Mouse (Mus musculus) heart, adult 2 months (tissue): ENCODE data around the gene Tm9sf3. TPM values are rescaled to one million over a fixed set of nuclear protein-coding genes. Genes with fewer than 3 reads are reported as not detected.

Experiments
- DNase-seq, 2 experiments: peaks; one replicate each; pipeline ENCODE4 v3.0.0; 2021
- H3K27ac ChIP-seq: fragments of 200-600 bp; 2 replicates; pipeline ENCODE4 v1.8.1; 2022
- H3K27me3 ChIP-seq: fragments of 200-500 bp; 2 replicates; pipeline ENCODE4 v1.6.1; 2012; ENCODE audit warnings: mild to moderate bottlenecking, low read length, inconsistent platforms, mixed read lengths; ENCODE audit not compliant: control insufficient read depth, insufficient read depth
- H3K36me3 ChIP-seq: fragments of 200-500 bp; 2 replicates; pipeline ENCODE4 v1.6.1; 2012; ENCODE audit warnings: low read length, inconsistent platforms; ENCODE audit not compliant: control insufficient read depth, insufficient read depth
- H3K4me1 ChIP-seq: fragments of 200-500 bp; 2 replicates; pipeline ENCODE4 v1.6.1; 2011; ENCODE audit warnings: low read length; ENCODE audit not compliant: control insufficient read depth, insufficient read depth
- H3K4me3 ChIP-seq: fragments of 200-600 bp; 2 replicates; pipeline ENCODE4 v1.8.1; 2022
- H3K79me2 ChIP-seq: fragments of 200-500 bp; replicated peaks from 2 replicates; pipeline ENCODE4 v1.6.1; 2012; ENCODE audit warnings: mild to moderate bottlenecking, inconsistent platforms, low read length, moderate library complexity, mixed read lengths; ENCODE audit not compliant: control insufficient read depth, insufficient read depth
- H3K9ac ChIP-seq: fragments of 200-500 bp; 2 replicates; pipeline ENCODE4 v1.6.1; 2012; ENCODE audit warnings: low read depth, mild to moderate bottlenecking, control low read depth, inconsistent platforms, low read length, mixed read lengths
- CTCF ChIP-seq: fragments of 200-600 bp; IDR thresholded peaks from 2 replicates; pipeline ENCODE4 v1.8.1; 2022; ENCODE audit warnings: antibody characterized with exemption, mild to moderate bottlenecking, moderate library complexity
- EP300 ChIP-seq: fragments of 200-500 bp; IDR thresholded peaks from 2 replicates; pipeline ENCODE4 v1.6.1; 2011; ENCODE audit warnings: low read depth, low read length, control low read depth; ENCODE audit not compliant: insufficient read depth
- POLR2A ChIP-seq: fragments of 200-500 bp; IDR thresholded peaks from 2 replicates; pipeline ENCODE4 v1.6.1; 2011; ENCODE audit warnings: mild to moderate bottlenecking, low read depth, low read length, control low read depth; ENCODE audit not compliant: insufficient read depth
- WGBS: fragments of 180-500 bp; shearing (Covaris S2); methylation state at CpG from one replicate; pipeline ENCODE4 v1.1.7; 2018; 5-methylcytosine and 5-hydroxymethylcytosine counted together
- intact Hi-C: fragments of 180-260 bp; cut with DNase I; formaldehyde crosslinking; loops from one replicate; pipeline ENCODE4 v1.15.1; 2025
- polyA plus RNA-seq: library from polyadenylated mRNA; depleted of rRNA; stranded (reverse); fragments of >200 nt; gene quantifications from 2 replicates; pipeline ENCODE4 v1.2.3, GENCODE M21; 2012
- total RNA-seq, 2 experiments: library from RNA; stranded (reverse); gene quantifications; 2 replicates each; pipeline ENCODE4 v1.2.3; 2021

Tm9sf3 gene
- total and polyA plus RNA-seq, 3 experiments = 27.7 to 72.7 (median 69.7) TPM

- Histone ChIP-seq H3K9ac (no peak overlapping the region), H3K79me2 (peaks cover 11% of the 10 kb centered on the region), H3K27me3 (no peaks in the 10 kb centered on the region), H3K36me3 (peaks cover 16% of the 10 kb centered on the region), H3K4me3 (no peak overlapping the region), H3K27ac (no peak overlapping the region), H3K4me1 (peaks cover 10% of the 10 kb centered on the region)
- intact Hi-C loops = no loop called here
- no peak for DNase-seq
- TF ChIP-seq EP300 = no peak
- TF ChIP-seq CTCF = no peak
- no peak for TF ChIP-seq POLR2A
- 82% methylated on average over 6 of the region's 6 CpGs for WGBS
Observed at GRCm38 (mm10) chr19:41259256-41259655, 4.5 kb downstream of the Tm9sf3 start.

DNA sequence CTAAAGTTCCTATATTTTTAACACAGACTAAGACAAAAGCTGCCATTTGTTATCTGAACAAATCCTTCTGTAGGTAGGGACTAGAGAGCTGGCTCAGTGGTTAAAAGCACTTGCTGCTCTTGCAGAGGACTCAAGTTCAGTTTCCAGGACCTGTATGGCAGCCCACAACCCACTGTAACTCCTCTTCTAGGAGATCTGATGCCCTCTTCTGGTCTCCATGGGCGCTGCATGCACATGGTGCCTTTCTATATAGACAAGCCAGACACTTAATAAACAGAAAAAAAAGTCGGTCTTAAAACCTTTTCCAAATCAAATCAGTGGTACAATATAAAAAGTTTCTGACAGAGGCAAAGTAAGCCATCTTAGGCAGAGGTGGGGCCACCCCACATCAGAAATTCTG lies 5.1 kb downstream of the Tm9sf3 start:
- peaks cover 10% of the 10 kb centered on the region for H3K4me1 ChIP-seq
- H3K36me3 ChIP-seq = peaks cover 16% of the 10 kb centered on the region
- DNase-seq = peak; percentile 24 to 52

DNA sequence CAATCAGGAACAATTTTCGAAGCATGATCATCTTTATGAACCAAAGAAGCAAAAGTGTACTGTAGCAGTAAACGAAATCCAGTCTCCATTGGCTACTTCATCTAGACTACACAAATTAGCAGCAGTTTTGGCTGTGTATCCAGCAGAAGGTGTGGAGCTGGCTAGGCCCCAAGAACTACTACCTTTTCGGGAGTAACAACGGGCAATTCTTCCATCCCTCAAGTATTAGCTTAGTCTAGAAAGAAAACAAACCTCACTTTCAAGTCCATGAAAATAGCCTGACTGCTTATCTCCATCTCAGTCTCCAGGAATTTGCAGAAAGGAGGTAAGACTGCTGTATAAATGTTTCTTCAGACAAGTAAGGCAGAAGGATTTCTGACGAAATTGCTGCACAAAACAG lies 9.2 kb downstream of the Tm9sf3 start:
- Histone ChIP-seq H3K27ac (no peak overlapping the region), H3K79me2 (peaks cover 8% of the 10 kb centered on the region; the same call in 1 of the 2 replicates), H3K4me3 (no peak overlapping the region), H3K4me1 (peaks cover 2% of the 10 kb centered on the region), H3K27me3 (no peaks in the 10 kb centered on the region), H3K9ac (no peak overlapping the region), H3K36me3 (peaks cover 24% of the 10 kb centered on the region)
- no peak for DNase-seq
- intact Hi-C loops = no loop called here
- 61% methylated on average over 5 of the region's 5 CpGs for WGBS
- no peak for TF ChIP-seq EP300
- no peak for TF ChIP-seq CTCF
- TF ChIP-seq POLR2A = no peak

More for the DNA sequence above, 5.1 kb downstream of the Tm9sf3 start:
- TF ChIP-seq CTCF = peak; percentile 72
- TF ChIP-seq POLR2A = no peak
- no peak overlapping the region for H3K27ac ChIP-seq
- intact Hi-C loops = no loop called here
- H3K4me3 ChIP-seq = no peak overlapping the region
- H3K79me2 ChIP-seq = peaks cover 11% of the 10 kb centered on the region
- H3K9ac ChIP-seq = no peak overlapping the region
- no peaks in the 10 kb centered on the region for H3K27me3 ChIP-seq
- 44% methylated on average over 2 of the region's 2 CpGs for WGBS

DNA sequence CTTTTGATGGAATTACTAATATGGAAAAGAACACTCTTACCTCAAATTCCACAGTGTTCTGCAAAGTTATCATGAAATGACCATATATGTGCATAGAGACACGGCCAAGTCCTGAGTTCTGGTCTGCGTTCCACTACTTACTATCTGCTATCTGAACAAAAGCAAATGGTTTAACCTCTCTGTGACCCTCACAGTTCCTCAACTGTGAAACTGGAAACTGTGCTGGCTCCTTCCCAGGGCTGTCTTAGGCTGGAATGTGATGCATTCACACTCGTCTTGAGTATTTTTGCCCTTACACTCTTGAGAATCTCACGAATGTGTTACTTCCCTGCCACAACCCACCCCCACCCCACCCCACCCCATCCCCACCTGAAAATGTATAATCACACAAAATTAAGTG lies 14.8 kb downstream of the Tm9sf3 start:
- Histone ChIP-seq H3K79me2 (peaks cover 2% of the 10 kb centered on the region; the same call in 1 of the 2 replicates), H3K4me3 (no peak overlapping the region), H3K9ac (no peak overlapping the region), H3K27me3 (no peaks in the 10 kb centered on the region), H3K36me3 (peaks cover 14% of the 10 kb centered on the region), H3K4me1 (no peaks in the 10 kb centered on the region; the same call in none of the 2 replicates), H3K27ac (no peak overlapping the region)
- TF ChIP-seq EP300 (no peak), POLR2A (no peak), CTCF (no peak)
- no peak for DNase-seq
- 22% methylated on average over 4 of the region's 4 CpGs for WGBS
- intact Hi-C loops = no loop called here

GRCm38 (mm10) chr19:41248271-41248670 lies 15.5 kb downstream of the Tm9sf3 start:
- TF ChIP-seq EP300 (no peak), POLR2A (no peak), CTCF (no peak)
- Histone ChIP-seq H3K79me2 (peaks cover 2% of the 10 kb centered on the region; the same call in 1 of the 2 replicates), H3K27ac (no peak overlapping the region), H3K27me3 (no peaks in the 10 kb centered on the region), H3K4me3 (no peak overlapping the region), H3K4me1 (no peaks in the 10 kb centered on the region; the same call in none of the 2 replicates), H3K9ac (no peak overlapping the region), H3K36me3 (peaks cover 14% of the 10 kb centered on the region)
- intact Hi-C loops = no loop called here
- DNase-seq = no peak
- WGBS = 83% methylated on average over 3 of the region's 3 CpGs

GRCm38 (mm10) chr19:41246271-41246670 lies 17.5 kb downstream of the Tm9sf3 start:
- Histone ChIP-seq H3K36me3 (peaks cover 8% of the 10 kb centered on the region), H3K27ac (no peak overlapping the region), H3K27me3 (no peaks in the 10 kb centered on the region), H3K4me1 (no peaks in the 10 kb centered on the region; the same call in 1 of the 2 replicates), H3K9ac (no peak overlapping the region), H3K4me3 (no peak overlapping the region), H3K79me2 (no peaks in the 10 kb centered on the region)
- no peak for TF ChIP-seq CTCF
- no peak for TF ChIP-seq POLR2A
- no peak for TF ChIP-seq EP300
- no peak for DNase-seq
- intact Hi-C loops = no loop called here
- 67% methylated on average over 4 of the region's 4 CpGs for WGBS
